Mouse (Mus musculus): ENCODE measurements around the gene Gm26602. TPM values are rescaled to one million over a fixed set of nuclear protein-coding genes. Genes with fewer than 3 reads are reported as not detected.
A peak's percentile ranks its signal among the peaks of the same experiment; 100 is the strongest.

Gm26602 gene
- total and polyA plus RNA-seq, 2 experiments from 2014 or later, result 39.2 TPM; not detected in 1

DNA sequence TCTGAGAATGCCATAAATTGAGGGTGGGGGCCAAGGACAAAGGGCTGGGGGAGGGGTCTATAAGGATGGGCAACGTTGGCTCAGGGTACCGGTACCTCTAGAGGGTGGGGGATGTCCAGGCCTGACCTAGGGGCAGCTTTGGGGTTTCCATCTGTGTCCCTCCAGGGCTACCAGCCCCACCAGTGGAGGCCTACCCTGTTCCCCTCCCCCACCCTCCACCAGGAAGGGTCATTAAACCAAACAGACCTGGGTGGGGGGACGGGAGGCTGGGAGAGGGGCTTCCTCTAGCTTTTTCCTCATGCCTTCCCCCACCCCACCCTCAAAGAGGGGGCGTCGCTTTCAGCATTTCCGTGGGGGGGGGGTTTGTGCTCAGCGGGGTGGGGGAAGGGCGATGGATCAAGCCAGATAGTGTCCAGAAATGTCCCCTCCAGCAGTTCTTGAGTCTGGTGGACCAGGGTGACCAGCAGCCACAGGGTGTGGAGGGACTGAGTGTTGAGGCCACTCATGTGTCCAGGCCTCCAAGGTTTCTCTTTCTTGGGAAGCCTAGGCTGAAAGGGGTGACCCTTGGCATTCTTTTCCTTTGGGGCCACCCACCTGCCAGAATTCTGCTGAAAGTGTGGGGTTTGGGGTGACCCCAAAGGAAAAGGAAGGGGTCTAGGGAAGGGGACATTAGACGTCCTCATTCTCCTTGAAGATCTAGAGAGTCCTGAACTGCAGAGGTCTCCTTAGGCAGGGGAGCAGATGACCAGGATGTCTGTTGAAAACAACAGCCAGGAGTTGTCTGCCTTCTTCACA lies 18.4 kb downstream of the Gm26602 start:
- H3K36me3 ChIP-seq (ENCODE audit: insufficient read depth), result peaks cover 13% of the 10 kb centered on the region; the same call in 1 of the 2 replicates
- WGBS, result 33% methylated on average over 9 of the region's 9 CpGs
- TF ChIP-seq CTCF (IDR thresholded peaks at IDR 0.05; ENCODE audit: low read depth), result no peak
- H3K4me2 ChIP-seq (ENCODE audit: low read depth), result peak overlapping the region; percentile 89
- peak overlapping the region; percentile 45; the same call in 1 of the 2 replicates for H3K27ac ChIP-seq (ENCODE audit: low read depth, low read length)
- DNase-seq, result no peak
- H3K4me3 ChIP-seq (ENCODE audit: low read depth, low read length), result peak overlapping the region; percentile 88
- H3K27me3 ChIP-seq (ENCODE audit: insufficient read depth, low read length), result no peaks in the 10 kb centered on the region
- ATAC-seq, result no peak
- H3K4me1 ChIP-seq (ENCODE audit: insufficient read depth), result peaks cover 8% of the 10 kb centered on the region; the same call in 1 of the 2 replicates
- no peaks in the 10 kb centered on the region for H3K9me3 ChIP-seq (ENCODE audit: low read length)
- H3K9ac ChIP-seq, result peak overlapping the region; percentile 47

DNA sequence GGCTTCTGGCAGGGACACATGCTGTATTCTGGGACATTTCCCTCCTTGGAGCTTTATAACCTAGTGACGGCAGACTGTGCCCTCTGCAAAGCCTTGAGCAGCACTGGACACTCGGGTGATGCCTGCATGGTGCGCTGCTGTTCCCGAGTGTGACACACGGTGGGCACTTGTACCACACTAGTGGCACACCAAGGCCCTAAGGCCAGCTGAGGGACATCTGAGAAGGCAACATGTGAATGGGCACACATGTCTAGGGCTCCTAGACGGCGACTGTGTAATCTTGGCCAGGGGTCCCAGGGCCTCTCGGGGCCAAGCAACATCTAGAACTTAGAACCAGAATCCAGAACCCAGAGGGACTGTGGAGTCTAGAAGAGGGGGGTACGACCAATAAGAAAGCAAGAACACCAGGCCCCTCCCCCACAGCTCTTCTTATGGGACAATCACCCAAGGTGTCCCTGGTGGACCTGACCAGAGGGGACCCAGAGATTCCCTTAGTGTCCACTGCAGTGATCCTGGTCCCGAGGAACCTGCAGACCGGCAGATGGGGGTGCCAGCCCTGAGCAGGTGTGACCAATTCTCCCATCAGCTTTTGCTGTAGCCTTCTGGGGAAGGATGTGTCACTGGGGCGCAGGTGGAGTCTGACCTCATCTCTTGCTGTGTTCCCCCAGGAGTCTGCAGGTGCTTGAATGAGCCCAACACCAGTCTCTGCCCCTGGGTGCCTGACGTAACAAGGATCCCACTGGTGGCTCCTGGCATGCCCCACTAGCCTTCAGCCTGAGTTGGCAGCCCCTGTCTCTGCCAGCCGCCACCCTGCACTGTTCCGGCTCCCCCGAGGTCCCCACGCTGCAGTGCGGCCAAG lies 19.5 kb downstream of the Gm26602 start:
- ATAC-seq (no peak), DNase-seq (no peak)
- H3K36me3 ChIP-seq (ENCODE audit: insufficient read depth), result peaks cover 13% of the 10 kb centered on the region; the same call in 1 of the 2 replicates
- no peaks in the 10 kb centered on the region for H3K9me3 ChIP-seq (ENCODE audit: low read length)
- no peak overlapping the region for H3K4me2 ChIP-seq (ENCODE audit: low read depth)
- no peak for TF ChIP-seq CTCF (IDR thresholded peaks at IDR 0.05; ENCODE audit: low read depth)
- H3K4me1 ChIP-seq (ENCODE audit: insufficient read depth), result peaks cover 8% of the 10 kb centered on the region; the same call in 1 of the 2 replicates
- H3K9ac ChIP-seq, result no peak overlapping the region
- H3K27me3 ChIP-seq (ENCODE audit: insufficient read depth, low read length), result no peaks in the 10 kb centered on the region
- no peak overlapping the region for H3K27ac ChIP-seq (ENCODE audit: low read depth, low read length)
- H3K4me3 ChIP-seq (ENCODE audit: low read depth, low read length), result no peak overlapping the region
- WGBS, result 85% methylated on average over 18 of the region's 18 CpGs

DNA sequence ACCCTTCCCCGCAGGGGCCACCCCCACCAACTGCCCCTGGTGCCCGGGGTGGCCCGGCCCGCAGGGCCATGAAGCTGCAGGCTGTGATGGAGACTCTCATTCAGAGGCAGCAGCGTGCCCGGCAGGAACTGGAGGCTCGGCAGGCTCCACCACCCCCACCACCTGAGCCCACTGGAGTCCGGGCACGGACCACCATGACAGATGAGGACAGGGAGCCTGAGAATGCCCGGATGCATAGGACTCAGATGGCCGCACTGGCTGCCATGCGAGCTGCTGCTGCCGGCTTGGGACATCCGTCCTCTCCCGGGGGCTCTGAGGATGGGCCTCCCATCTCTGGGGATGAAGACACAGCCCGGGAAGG lies 20.1 kb downstream of the Gm26602 start:
- Histone ChIP-seq H3K27ac (ENCODE audit: low read depth, low read length) (no peak overlapping the region), H3K4me1 (ENCODE audit: insufficient read depth) (peaks cover 8% of the 10 kb centered on the region; the same call in 1 of the 2 replicates)
- 87% methylated on average over 16 of the region's 16 CpGs for WGBS

DNA sequence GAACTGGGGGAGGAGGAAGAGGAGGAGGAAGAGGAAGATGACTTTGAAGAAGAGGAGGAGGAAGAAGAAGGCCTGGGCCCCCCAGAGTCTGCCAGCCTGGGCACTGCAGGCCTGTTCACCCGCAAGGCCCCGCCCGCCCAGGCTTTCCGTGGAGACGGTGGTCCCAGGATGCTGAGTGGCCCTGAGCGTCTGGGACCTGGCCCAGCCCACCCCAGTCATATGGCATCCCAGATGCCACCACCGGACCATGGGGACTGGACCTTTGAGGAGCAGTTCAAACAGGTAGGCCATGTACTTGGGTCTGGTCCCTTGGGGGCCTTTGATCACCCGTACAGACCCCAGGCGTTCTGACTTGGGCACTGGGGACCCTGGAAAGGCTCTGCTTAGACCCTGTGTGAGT lies 21.1 kb downstream of the Gm26602 start:
- Histone ChIP-seq H3K9ac (no peak overlapping the region), H3K27me3 (ENCODE audit: insufficient read depth, low read length) (no peaks in the 10 kb centered on the region), H3K4me3 (ENCODE audit: low read depth, low read length) (no peak overlapping the region), H3K4me2 (ENCODE audit: low read depth) (no peak overlapping the region), H3K9me3 (ENCODE audit: low read length) (no peaks in the 10 kb centered on the region), H3K36me3 (ENCODE audit: insufficient read depth) (peaks cover 13% of the 10 kb centered on the region; the same call in 1 of the 2 replicates), H3K4me1 (ENCODE audit: insufficient read depth) (peaks cover 8% of the 10 kb centered on the region; the same call in 1 of the 2 replicates), H3K27ac (ENCODE audit: low read depth, low read length) (no peak overlapping the region)
- ATAC-seq (no peak), DNase-seq (no peak)
- no peak for TF ChIP-seq CTCF (IDR thresholded peaks at IDR 0.05; ENCODE audit: low read depth)
- WGBS, result 77% methylated on average over 9 of the region's 9 CpGs

More for the DNA sequence above, 20.1 kb downstream of the Gm26602 start:
- Histone ChIP-seq H3K9ac (no peak overlapping the region), H3K27me3 (ENCODE audit: insufficient read depth, low read length) (no peaks in the 10 kb centered on the region), H3K9me3 (ENCODE audit: low read length) (no peaks in the 10 kb centered on the region), H3K4me3 (ENCODE audit: low read depth, low read length) (no peak overlapping the region), H3K4me2 (ENCODE audit: low read depth) (no peak overlapping the region), H3K36me3 (ENCODE audit: insufficient read depth) (peaks cover 13% of the 10 kb centered on the region; the same call in 1 of the 2 replicates)
- DNase-seq, result no peak
- no peak for ATAC-seq
- TF ChIP-seq CTCF (IDR thresholded peaks at IDR 0.05; ENCODE audit: low read depth), result no peak

DNA sequence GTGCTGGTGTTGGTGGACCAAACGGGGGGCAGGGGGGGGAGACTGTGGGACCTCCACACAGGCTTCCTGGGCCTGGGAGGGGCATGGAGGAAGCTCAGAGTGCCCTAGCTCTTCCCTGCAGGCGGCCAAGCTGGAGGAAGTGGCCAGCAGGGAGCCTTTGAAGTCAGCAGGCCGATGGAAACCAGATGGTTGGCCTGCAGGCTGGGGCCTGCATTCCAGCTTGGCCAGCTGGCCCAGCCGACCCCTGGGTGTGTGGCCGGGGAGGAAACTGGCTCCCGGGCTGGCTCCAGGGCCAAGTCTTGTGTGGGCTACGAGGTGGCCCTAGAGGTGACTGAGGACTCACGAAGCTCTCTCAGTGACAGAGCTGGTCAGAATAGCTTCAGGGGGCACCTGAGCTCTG lies 22.1 kb downstream of the Gm26602 start:
- Histone ChIP-seq H3K4me2 (ENCODE audit: low read depth) (no peak overlapping the region), H3K36me3 (ENCODE audit: insufficient read depth) (peaks cover 13% of the 10 kb centered on the region; the same call in 1 of the 2 replicates), H3K27ac (ENCODE audit: low read depth, low read length) (0 out of 2 replicates have a peak overlapping the region, but pooled peaks have one; percentile 21), H3K4me1 (ENCODE audit: insufficient read depth) (peaks cover 8% of the 10 kb centered on the region; the same call in 1 of the 2 replicates), H3K9ac (no peak overlapping the region), H3K9me3 (ENCODE audit: low read length) (no peaks in the 10 kb centered on the region), H3K27me3 (ENCODE audit: insufficient read depth, low read length) (no peaks in the 10 kb centered on the region), H3K4me3 (ENCODE audit: low read depth, low read length) (no peak overlapping the region)
- no peak for TF ChIP-seq CTCF (IDR thresholded peaks at IDR 0.05; ENCODE audit: low read depth)
- 36% methylated on average over 8 of the region's 8 CpGs for WGBS
- ATAC-seq (no peak), DNase-seq (no peak)

DNA sequence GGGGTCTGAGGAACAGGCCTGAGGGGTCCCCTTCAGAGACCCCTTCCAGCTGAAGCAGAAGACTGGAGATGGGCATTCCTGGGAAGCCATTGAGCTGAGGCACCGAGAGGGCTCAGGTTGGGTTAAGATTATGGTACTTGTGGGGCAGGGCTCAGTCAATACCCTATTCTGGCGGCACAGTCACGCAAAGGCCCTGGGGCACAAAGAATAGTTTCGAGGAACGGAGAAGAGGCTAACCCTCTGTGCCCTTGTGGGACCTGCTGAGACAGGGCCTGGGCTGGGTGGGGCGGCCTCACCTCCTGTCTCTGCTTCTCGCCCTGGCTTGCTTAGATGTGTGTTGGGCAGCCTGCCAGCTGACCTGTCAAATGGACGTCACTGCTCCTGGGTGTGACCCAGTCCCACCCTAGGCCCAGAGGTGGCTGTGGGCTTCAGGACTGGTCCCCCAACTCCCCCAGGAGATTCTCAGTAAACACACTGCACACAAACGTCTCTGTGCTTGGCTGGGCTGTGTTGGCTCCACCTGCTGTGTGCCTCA lies 22.6 kb downstream of the Gm26602 start:
- peaks cover 13% of the 10 kb centered on the region; the same call in 1 of the 2 replicates for H3K36me3 ChIP-seq (ENCODE audit: insufficient read depth)
- no peak for ATAC-seq
- no peak for TF ChIP-seq CTCF (IDR thresholded peaks at IDR 0.05; ENCODE audit: low read depth)
- no peak overlapping the region for H3K27ac ChIP-seq (ENCODE audit: low read depth, low read length)
- no peaks in the 10 kb centered on the region for H3K9me3 ChIP-seq (ENCODE audit: low read length)
- no peak overlapping the region for H3K4me3 ChIP-seq (ENCODE audit: low read depth, low read length)
- no peak overlapping the region for H3K4me2 ChIP-seq (ENCODE audit: low read depth)
- peaks cover 8% of the 10 kb centered on the region; the same call in 1 of the 2 replicates for H3K4me1 ChIP-seq (ENCODE audit: insufficient read depth)
- no peak overlapping the region for H3K9ac ChIP-seq
- 65% methylated on average over 9 of the region's 9 CpGs for WGBS
- no peaks in the 10 kb centered on the region for H3K27me3 ChIP-seq (ENCODE audit: insufficient read depth, low read length)
- no peak for DNase-seq

Data from forebrain, postnatal 0 days (tissue).